Mouse (Mus musculus) forebrain, embryonic 16.5 days (tissue): ENCODE measurements around the gene Exoc3l. TPM values are rescaled to one million over a fixed set of nuclear protein-coding genes. Genes with fewer than 3 reads are reported as not detected.

Experiments used
- ATAC-seq: fragments of 200-750 bp; cut with Nextera tagmentation; 2 replicates; pipeline ENCODE4 v1.8.0; 2017; ENCODE audit warnings: mild to moderate bottlenecking, moderate library complexity
- H3K27ac ChIP-seq: fragments of 300-500 bp; sonication (generic); 2 replicates; pipeline ENCODE4 v1.5.1; 2014; ENCODE audit warnings: low read length, control low read depth
- H3K27me3 ChIP-seq: fragments of 300-500 bp; sonication (generic); replicated peaks from 2 replicates; pipeline ENCODE4 v1.6.1; 2014; ENCODE audit warnings: low read length; ENCODE audit not compliant: control insufficient read depth, insufficient read depth
- H3K36me3 ChIP-seq: fragments of 300-500 bp; sonication (generic); 2 replicates; pipeline ENCODE4 v1.6.1; 2014; ENCODE audit not compliant: control insufficient read depth, insufficient read depth
- H3K4me1 ChIP-seq: fragments of 300-500 bp; sonication (generic); replicated peaks from 2 replicates; pipeline ENCODE4 v1.6.1; 2014; ENCODE audit warnings: low read length; ENCODE audit not compliant: control insufficient read depth, insufficient read depth
- H3K4me2 ChIP-seq: fragments of 300-500 bp; sonication (generic); 2 replicates; pipeline ENCODE4 v1.6.1; 2014; ENCODE audit warnings: mild to moderate bottlenecking, low read length, control low read depth
- H3K4me3 ChIP-seq: fragments of 300-500 bp; sonication (generic); replicated peaks from 2 replicates; pipeline ENCODE4 v1.5.1; 2014; ENCODE audit warnings: mild to moderate bottlenecking, low read length, control low read depth
- H3K9ac ChIP-seq: fragments of 300-500 bp; sonication (generic); replicated peaks from 2 replicates; pipeline ENCODE4 v1.6.1; 2014; ENCODE audit warnings: low read depth, low read length, control low read depth
- H3K9me3 ChIP-seq: fragments of 300-500 bp; sonication (generic); 2 replicates; pipeline ENCODE4 v1.6.1; 2016; ENCODE audit warnings: low read length; ENCODE audit not compliant: control insufficient read depth
- WGBS: fragments of 180-500 bp; shearing (Covaris S2); extraction: QIAGEN DNeasy Blood & Tissue Kit; methylation state at CpG from one replicate; pipeline ENCODE4 v1.1.7; 2014; 5-methylcytosine and 5-hydroxymethylcytosine counted together
- polyA plus RNA-seq: library from polyadenylated mRNA; unstranded; fragments of >200 nt; fragmentation: Nextera tagmentation; extraction: Ambion mirVana; gene quantifications from 2 replicates; pipeline ENCODE4 v1.2.1, GENCODE M21; 2015

Exoc3l gene
- polyA plus RNA-seq, 1 experiment from 2014 or later: 12.9 TPM

DNA sequence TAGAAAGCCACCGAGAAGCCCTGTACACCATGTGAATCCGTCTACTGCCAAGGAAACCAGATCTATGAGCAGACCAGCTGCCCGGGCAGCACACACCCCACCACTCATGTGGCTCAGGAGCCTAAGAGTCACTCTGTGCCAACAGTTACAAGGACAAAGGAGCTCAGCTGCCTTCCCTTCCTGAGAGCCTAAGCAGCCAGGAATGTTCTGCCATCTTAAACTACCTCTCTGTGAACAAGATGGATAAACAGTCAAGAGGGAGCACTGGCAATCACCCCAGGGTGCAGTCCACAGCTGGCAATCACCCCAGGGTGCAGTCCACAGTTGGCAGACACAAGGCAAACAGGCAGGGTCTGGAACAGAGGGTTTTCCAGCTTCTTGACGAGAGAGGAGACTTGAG is 22.0 kb upstream of the Exoc3l start:
- Histone ChIP-seq H3K9ac (no peak overlapping the region), H3K36me3 (peaks cover 8% of the 10 kb centered on the region; the same call in 1 of the 2 replicates), H3K4me3 (no peak overlapping the region), H3K27ac (no peak overlapping the region), H3K27me3 (no peaks in the 10 kb centered on the region), H3K4me2 (no peak overlapping the region), H3K4me1 (no peaks in the 10 kb centered on the region), H3K9me3 (no peaks in the 10 kb centered on the region)
- 91% methylated on average over 4 of the region's 4 CpGs for WGBS
- no peak for ATAC-seq

DNA sequence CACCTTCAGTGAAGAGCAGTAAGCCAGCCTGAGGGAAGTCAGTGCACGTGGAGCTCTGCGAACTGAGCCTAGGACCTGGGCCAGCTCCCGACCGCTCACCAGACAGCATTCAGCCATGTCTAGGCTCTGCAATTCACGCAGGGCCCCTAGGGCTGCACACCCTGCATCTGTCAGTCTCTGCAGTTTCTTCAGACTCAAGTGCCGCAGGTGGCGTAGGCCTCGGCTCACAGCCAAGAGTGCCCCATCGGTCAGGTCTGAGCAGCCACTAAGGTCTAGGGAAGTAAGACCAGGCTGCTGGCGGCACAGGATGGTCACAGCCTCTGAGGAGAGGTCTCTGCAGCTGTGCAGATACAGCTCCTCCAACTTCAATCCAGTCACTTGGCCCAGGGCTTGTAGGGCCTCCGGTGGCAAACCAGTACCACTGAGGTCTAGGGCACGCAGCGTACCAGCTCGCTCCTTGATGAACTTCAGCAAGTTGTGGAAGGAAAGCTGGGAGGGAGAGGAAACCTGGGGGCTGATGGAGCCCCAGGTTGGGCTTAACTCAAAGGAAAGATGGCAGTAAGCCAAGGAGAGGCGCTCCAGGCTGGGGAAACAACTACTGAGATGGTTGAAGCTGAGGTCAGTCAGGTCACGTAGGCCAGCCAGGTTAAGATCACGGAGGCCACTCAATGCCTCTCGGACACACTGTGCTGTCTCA is 19.3 kb upstream of the Exoc3l start:
- no peak for ATAC-seq

DNA sequence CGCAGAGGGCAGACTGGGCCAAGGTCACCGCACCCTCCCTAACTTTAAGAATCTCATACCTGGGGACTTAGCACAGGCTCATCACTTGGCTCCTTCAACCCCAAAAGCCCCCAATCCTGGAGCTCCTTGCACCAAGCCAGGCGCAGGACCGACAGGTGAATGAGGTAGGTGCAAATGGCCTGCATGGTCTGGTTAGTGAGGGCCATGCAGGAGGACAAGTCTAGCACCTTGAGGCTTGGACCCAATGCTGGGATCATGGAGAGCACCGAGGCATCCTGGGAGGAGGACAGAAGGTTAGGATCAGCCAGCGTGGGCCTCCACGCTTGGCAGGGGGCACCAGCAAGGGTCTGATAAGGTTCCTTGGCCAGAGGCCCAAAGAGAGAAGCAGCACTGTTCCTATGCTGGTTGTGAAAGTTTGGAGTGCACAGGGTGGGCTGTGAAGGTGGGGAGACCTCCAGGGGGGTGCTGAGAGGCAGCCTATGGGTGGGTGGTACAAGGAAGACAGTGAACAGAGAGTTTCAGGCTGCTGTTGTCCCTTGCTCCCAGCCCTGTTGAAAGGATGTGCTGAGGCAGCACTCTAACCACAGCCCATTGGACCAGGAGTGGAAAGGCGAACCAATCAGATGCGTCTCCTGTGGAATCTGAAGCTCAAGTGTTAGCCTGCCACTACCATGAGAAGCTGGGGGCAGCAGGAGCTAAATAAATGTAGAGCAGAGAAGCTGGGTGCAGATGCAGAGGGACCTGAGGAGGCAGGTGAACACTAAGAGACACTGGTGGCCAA is 17.9 kb upstream of the Exoc3l start:
- H3K4me1 ChIP-seq: no peaks in the 10 kb centered on the region
- H3K4me3 ChIP-seq: no peak overlapping the region
- peaks cover 8% of the 10 kb centered on the region; the same call in 1 of the 2 replicates for H3K36me3 ChIP-seq
- H3K9me3 ChIP-seq: no peaks in the 10 kb centered on the region
- H3K27me3 ChIP-seq: no peaks in the 10 kb centered on the region
- H3K27ac ChIP-seq: no peak overlapping the region
- ATAC-seq: no peak
- no peak overlapping the region for H3K4me2 ChIP-seq
- 79% methylated on average over 9 of the region's 9 CpGs for WGBS
- H3K9ac ChIP-seq: no peak overlapping the region

More for the DNA sequence above, 19.3 kb upstream of the Exoc3l start:
- H3K27ac ChIP-seq: no peak overlapping the region
- no peak overlapping the region for H3K4me2 ChIP-seq
- H3K4me3 ChIP-seq: no peak overlapping the region
- no peaks in the 10 kb centered on the region for H3K9me3 ChIP-seq
- no peaks in the 10 kb centered on the region for H3K4me1 ChIP-seq
- no peaks in the 10 kb centered on the region for H3K27me3 ChIP-seq
- H3K9ac ChIP-seq: no peak overlapping the region
- peaks cover 11% of the 10 kb centered on the region; the same call in 1 of the 2 replicates for H3K36me3 ChIP-seq
- 93% methylated on average over 18 of the region's 18 CpGs for WGBS

DNA sequence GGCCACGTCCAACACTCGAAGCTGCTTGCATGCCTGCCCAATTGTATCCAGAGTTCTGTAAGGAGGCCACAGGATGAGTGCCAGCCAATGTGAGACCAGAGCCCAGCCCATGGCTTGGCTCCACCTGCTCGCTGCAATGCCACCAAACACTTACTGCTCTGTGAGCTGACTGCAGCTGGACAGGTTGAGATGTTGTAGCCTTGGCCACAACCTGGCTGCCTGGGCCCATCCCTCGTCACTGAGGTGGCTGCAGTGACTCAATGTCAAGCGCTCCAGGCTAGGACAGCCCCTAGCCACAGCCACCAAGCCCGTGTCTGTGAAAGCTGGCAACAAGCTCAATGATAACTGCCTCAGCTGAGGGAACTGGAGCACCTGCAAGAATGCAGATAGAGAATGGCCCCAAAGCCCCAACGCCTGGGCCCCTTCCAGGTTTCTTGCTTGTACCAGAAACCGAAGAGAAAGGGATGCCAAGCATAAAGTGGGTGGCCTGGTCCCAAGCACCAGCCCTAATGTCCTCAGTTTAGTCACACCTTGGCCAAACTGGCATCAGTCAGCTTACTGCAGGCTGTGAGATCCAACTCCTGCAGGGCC is 17.1 kb upstream of the Exoc3l start:
- WGBS: 92% methylated on average over 8 of the region's 8 CpGs
- Histone ChIP-seq H3K4me1 (no peaks in the 10 kb centered on the region), H3K9ac (no peak overlapping the region), H3K4me3 (no peak overlapping the region), H3K9me3 (no peaks in the 10 kb centered on the region), H3K27me3 (no peaks in the 10 kb centered on the region), H3K36me3 (peaks cover 10% of the 10 kb centered on the region; the same call in 1 of the 2 replicates), H3K4me2 (no peak overlapping the region), H3K27ac (no peak overlapping the region)
- ATAC-seq: no peak

DNA sequence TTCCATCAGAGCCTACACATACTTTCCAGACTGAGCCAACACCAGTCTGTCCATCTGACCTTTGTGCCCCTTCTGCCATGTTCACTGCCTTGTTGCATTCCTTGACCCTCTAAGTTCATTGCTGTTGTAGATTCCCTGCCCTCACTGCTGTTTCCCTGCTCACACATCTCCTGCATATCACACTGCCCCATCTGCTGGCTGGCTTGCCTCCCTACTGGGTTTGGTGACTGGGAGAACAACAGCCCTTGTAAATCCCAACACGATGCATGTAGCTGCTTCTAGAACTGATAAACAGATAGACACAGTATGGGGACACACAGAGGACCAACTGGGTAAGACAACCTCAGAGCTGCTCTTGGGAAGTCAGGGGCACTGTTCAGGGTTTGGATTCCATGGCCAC is 15.8 kb upstream of the Exoc3l start:
- ATAC-seq: no peak
- 100% methylated on average over 1 of the region's 1 CpGs for WGBS

DNA sequence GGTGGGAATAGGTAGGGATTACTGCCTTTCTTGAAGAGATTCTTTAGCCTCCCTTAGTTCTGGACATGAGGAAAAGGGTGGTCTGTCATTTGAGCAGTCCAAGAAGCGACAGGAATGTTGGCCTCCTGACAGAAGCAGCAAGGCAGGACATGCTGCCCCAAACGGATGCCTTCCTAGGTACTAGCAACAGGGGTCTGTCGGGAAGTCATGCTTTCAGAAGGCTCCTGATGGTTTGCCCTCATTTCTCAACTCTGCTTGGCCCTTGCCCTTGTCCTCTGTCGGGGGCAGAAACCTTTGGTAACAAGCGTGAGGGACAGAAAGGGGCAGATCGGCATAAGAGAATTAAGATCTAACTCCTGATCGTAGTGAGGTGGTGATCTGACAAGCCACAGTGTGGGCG is 14.2 kb upstream of the Exoc3l start:
- ATAC-seq: no peak
- 88% methylated on average over 8 of the region's 8 CpGs for WGBS
- H3K9ac ChIP-seq: no peak overlapping the region
- no peaks in the 10 kb centered on the region for H3K9me3 ChIP-seq
- peaks cover 8% of the 10 kb centered on the region for H3K4me1 ChIP-seq
- no peak overlapping the region for H3K4me2 ChIP-seq
- no peaks in the 10 kb centered on the region for H3K27me3 ChIP-seq
- peaks cover 11% of the 10 kb centered on the region for H3K36me3 ChIP-seq
- H3K4me3 ChIP-seq: no peak overlapping the region
- no peak overlapping the region for H3K27ac ChIP-seq

More for the DNA sequence above, 15.8 kb upstream of the Exoc3l start:
- no peak overlapping the region for H3K27ac ChIP-seq
- peaks cover 14% of the 10 kb centered on the region for H3K36me3 ChIP-seq
- H3K4me3 ChIP-seq: no peak overlapping the region
- H3K27me3 ChIP-seq: no peaks in the 10 kb centered on the region
- no peak overlapping the region for H3K4me2 ChIP-seq
- no peaks in the 10 kb centered on the region for H3K4me1 ChIP-seq
- H3K9me3 ChIP-seq: no peaks in the 10 kb centered on the region
- no peak overlapping the region for H3K9ac ChIP-seq

DNA sequence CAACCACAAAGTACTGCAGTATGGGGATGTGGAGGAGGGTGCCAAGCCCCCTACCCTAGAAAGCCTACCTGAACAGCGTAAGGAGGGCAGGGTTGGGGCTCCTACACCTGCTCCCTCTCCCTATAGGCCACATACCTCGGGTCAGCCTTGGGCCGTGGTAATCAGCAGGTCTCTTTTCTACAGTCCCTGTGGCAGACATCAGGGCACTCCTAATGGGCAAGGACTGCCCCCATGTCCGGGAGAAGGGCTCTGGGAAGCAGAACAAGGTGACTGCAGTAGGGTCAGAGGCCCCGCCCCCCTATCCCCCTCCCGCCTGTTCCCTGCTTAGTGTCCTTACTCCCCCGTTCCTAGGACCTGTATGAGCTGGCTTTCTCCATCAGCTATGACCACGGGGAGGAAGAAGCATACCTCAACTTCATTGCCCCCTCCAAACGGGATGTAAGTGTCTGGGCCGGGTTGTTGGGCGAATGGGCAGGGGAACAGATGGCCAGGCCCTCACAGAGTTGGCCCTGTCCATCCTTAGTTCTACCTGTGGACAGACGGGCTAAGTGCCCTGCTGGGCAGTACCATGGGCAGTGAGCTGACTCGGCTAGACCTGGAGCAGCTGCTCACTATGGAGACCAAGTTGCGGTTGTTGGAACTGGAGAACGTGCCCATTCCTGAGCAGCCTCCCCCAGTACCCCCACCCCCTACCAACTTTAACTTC is 13.4 kb upstream of the Exoc3l start:
- H3K36me3 ChIP-seq: peaks cover 11% of the 10 kb centered on the region

DNA sequence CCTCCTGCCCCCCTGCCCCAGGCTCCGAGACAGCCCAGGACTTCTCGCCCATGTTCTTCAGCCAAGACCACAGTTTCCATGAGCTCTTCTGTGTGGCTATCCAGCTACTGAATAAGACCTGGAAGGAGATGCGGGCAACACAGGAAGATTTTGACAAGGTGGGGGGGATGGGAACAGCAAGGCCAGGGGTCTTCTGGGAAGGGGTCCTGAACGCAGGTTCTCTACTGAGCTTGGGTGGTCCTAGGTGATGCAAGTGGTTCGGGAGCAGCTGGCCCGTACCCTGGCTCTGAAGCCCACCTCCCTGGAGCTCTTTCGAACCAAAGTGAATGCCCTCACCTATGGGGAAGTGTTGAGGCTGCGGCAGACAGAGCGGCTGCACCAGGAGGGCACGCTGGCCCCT is 12.5 kb upstream of the Exoc3l start:
- Histone ChIP-seq H3K4me2 (no peak overlapping the region), H3K36me3 (peaks cover 15% of the 10 kb centered on the region), H3K4me3 (no peak overlapping the region), H3K9ac (no peak overlapping the region), H3K27me3 (no peaks in the 10 kb centered on the region), H3K9me3 (no peaks in the 10 kb centered on the region), H3K4me1 (peaks cover 8% of the 10 kb centered on the region), H3K27ac (no peak overlapping the region)
- ATAC-seq: no peak
- 91% methylated on average over 10 of the region's 10 CpGs for WGBS

More for the DNA sequence above, 13.4 kb upstream of the Exoc3l start:
- Histone ChIP-seq H3K27me3 (no peaks in the 10 kb centered on the region), H3K4me1 (peaks cover 8% of the 10 kb centered on the region), H3K9ac (no peak overlapping the region), H3K27ac (no peak overlapping the region), H3K4me3 (no peak overlapping the region), H3K4me2 (no peak overlapping the region), H3K9me3 (no peaks in the 10 kb centered on the region)
- 85% methylated on average over 15 of the region's 15 CpGs for WGBS
- ATAC-seq: no peak

DNA sequence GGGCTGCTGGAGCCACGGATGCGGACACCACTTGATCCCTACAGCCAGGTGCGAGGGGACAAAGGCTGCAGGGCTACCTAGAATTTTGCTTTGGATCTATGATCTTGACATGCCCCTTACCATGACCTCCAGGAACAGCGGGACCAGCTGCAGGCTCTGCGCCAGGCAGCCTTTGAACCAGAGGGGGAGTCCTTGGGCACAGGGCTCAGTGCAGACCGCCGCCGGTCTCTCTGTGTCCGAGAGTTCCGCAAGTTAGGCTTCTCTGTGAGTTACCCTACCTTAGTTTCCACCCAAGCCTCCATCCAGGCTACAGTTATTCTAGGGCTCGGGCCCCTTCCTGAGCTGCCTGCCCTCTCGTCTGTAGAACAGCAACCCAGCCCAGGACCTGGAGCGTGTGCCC is 11.8 kb upstream of the Exoc3l start:
- no peaks in the 10 kb centered on the region for H3K9me3 ChIP-seq
- H3K27ac ChIP-seq: no peak overlapping the region
- H3K9ac ChIP-seq: no peak overlapping the region
- no peaks in the 10 kb centered on the region for H3K27me3 ChIP-seq
- no peak overlapping the region for H3K4me2 ChIP-seq
- WGBS: 94% methylated on average over 13 of the region's 13 CpGs
- peaks cover 19% of the 10 kb centered on the region for H3K36me3 ChIP-seq
- no peak overlapping the region for H3K4me3 ChIP-seq
- ATAC-seq: no peak
- peaks cover 8% of the 10 kb centered on the region for H3K4me1 ChIP-seq
